Mouse (Mus musculus): ENCODE measurements around the gene Hist1h1a. TPM values are rescaled to one million over a fixed set of nuclear protein-coding genes. Genes with fewer than 3 reads are reported as not detected.
"Not testable (repeated sequence)": the region's sequence is repeated elsewhere in the genome, so short reads cannot be mapped to it uniquely, and the experiment has no call there.

Gene Hist1h1a
- polyA plus RNA-seq, 1 experiment = 1.4 TPM

DNA sequence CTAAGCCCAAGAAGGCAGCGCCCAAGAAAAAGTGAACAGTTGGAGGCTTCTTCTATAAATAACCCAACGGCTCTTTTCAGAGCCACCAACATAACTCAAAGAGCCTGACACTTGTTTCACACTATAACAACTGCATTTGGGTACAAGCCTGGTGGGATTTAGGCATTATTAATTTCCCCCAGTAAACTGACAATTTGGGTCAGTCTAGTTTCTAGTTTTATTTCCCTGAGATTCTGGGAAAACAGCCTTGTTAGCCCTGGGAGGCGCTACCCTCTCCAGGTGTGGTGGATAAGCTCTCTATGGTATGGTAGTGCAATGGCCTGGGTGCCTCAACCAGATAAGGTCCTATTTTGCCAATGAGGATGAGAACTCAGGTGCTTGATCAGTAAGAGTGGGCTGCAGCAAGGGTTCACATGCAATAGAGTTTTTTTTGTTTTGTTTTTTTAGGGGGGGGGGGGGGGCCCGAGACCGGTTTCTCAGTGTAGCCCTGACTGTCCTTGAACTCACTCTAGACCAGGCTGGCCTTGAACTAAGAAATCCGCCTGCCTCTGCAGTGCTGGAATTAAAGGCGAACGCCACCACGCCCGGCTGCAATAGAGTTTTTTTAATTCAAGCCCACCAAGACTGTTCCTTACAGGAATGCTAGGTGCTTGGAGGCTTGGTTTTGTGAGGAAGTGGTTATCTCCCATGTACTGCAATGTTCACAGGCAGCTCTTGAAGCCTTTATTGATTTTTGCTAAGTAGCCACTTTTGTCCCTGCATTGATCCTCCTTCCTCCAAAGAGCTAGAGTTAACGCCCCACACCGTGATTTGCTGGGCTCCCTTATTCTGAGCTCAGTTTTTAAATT lies 1.1 kb downstream of the Hist1h1a start:
- H3K4me3 ChIP-seq (replicated peaks) = peak overlapping the region; percentile 80
- TF ChIP-seq TAL1 (IDR thresholded peaks at IDR 0.05; ENCODE audit: low read length) (peak; percentile 55), GATA1 (IDR thresholded peaks at IDR 0.05; ENCODE audit: low read length) (no peak; the same call in 1 of the 2 replicates)
- H3K9me3 ChIP-seq (ENCODE audit: control insufficient read depth, low read length) = no peaks in the 10 kb centered on the region
- peaks cover 81% of the 10 kb centered on the region for H3K4me1 ChIP-seq (ENCODE audit: control insufficient read depth)
- no peaks in the 10 kb centered on the region for H3K27me3 ChIP-seq (ENCODE audit: control insufficient read depth)
- H3K36me3 ChIP-seq (ENCODE audit: control insufficient read depth) = peaks cover 5% of the 10 kb centered on the region; the same call in 1 of the 2 replicates

GRCm38 (mm10) chr13:23765172-23765513 lies 1.7 kb downstream of the Hist1h1a start:
- peaks cover 5% of the 10 kb centered on the region; the same call in 1 of the 2 replicates for H3K36me3 ChIP-seq (ENCODE audit: control insufficient read depth)
- H3K4me3 ChIP-seq (replicated peaks) = peak overlapping the region; percentile 80
- no peaks in the 10 kb centered on the region for H3K27me3 ChIP-seq (ENCODE audit: control insufficient read depth)
- TF ChIP-seq TAL1 (IDR thresholded peaks at IDR 0.05; ENCODE audit: low read length) = peak; percentile 19; the same call in 1 of the 3 replicates
- TF ChIP-seq GATA1 (IDR thresholded peaks at IDR 0.05; ENCODE audit: low read length) = no peak
- no peaks in the 10 kb centered on the region for H3K9me3 ChIP-seq (ENCODE audit: control insufficient read depth, low read length)
- H3K4me1 ChIP-seq (ENCODE audit: control insufficient read depth) = peaks cover 81% of the 10 kb centered on the region

- H3K4me1 ChIP-seq (ENCODE audit: control insufficient read depth) = peaks cover 79% of the 10 kb centered on the region
- peak overlapping the region; percentile 20 for H3K4me3 ChIP-seq (replicated peaks)
- no peaks in the 10 kb centered on the region for H3K9me3 ChIP-seq (ENCODE audit: control insufficient read depth, low read length)
- no peaks in the 10 kb centered on the region for H3K27me3 ChIP-seq (ENCODE audit: control insufficient read depth)
- TF ChIP-seq GATA1 (IDR thresholded peaks at IDR 0.05; ENCODE audit: low read length) = no peak
- no peak for TF ChIP-seq TAL1 (IDR thresholded peaks at IDR 0.05; ENCODE audit: low read length)
- peaks cover 5% of the 10 kb centered on the region; the same call in 1 of the 2 replicates for H3K36me3 ChIP-seq (ENCODE audit: control insufficient read depth)
Observed at GRCm38 (mm10) chr13:23766772-23767171, 3.3 kb downstream of the Hist1h1a start.

- Histone ChIP-seq H3K36me3 (ENCODE audit: control insufficient read depth) (peaks cover 5% of the 10 kb centered on the region; the same call in 1 of the 2 replicates), H3K9me3 (ENCODE audit: control insufficient read depth, low read length) (no peaks in the 10 kb centered on the region), H3K4me3 (replicated peaks) (no peak overlapping the region), H3K4me1 (ENCODE audit: control insufficient read depth) (peaks cover 82% of the 10 kb centered on the region), H3K27me3 (ENCODE audit: control insufficient read depth) (no peaks in the 10 kb centered on the region)
- TF ChIP-seq TAL1 (IDR thresholded peaks at IDR 0.05; ENCODE audit: low read length) (no peak), GATA1 (IDR thresholded peaks at IDR 0.05; ENCODE audit: low read length) (no peak)
Observed at GRCm38 (mm10) chr13:23768834-23769397, 5.5 kb downstream of the Hist1h1a start.

DNA sequence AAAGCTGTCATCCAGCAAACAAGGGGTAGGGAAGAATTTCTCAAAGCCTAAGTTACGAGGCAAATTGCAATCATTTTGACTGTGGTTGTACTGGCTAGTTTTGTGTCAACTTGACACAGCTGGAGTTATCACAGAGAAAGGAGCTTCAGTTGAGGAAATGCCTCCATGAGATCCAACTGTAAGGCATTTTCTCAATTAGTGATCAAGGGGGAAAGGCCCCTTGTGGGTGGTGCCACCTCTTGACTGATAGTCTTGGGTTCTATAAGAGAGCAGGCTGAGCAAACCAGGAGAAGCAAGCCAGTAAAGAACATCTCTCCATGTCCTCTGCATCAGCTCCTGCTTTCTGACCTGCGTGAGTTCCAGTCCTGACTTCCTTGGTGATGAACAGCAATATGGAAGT lies 6.1 kb downstream of the Hist1h1a start, which contains the start of gene Trim38:
Gene Trim38 (plus strand): TSS at position 301 of the 400 bp plus-strand sequence.
- H3K4me1 ChIP-seq (ENCODE audit: control insufficient read depth) = peaks cover 75% of the 10 kb centered on the region
- not testable (repeated sequence) for H3K9me3 ChIP-seq (ENCODE audit: control insufficient read depth, low read length); H3K36me3 ChIP-seq (ENCODE audit: control insufficient read depth); H3K27me3 ChIP-seq (ENCODE audit: control insufficient read depth); H3K4me3 ChIP-seq (replicated peaks)

GRCm38 (mm10) chr13:23772561-23773313 lies 9.3 kb downstream of the Hist1h1a start:
- TF ChIP-seq TAL1 (IDR thresholded peaks at IDR 0.05; ENCODE audit: low read length) (no peak), GATA1 (IDR thresholded peaks at IDR 0.05; ENCODE audit: low read length) (no peak)
- Histone ChIP-seq H3K4me3 (replicated peaks) (peak overlapping the region; percentile 54), H3K27me3 (ENCODE audit: control insufficient read depth) (no peaks in the 10 kb centered on the region), H3K4me1 (ENCODE audit: control insufficient read depth) (peaks cover 62% of the 10 kb centered on the region), H3K9me3 (ENCODE audit: control insufficient read depth, low read length) (no peaks in the 10 kb centered on the region), H3K36me3 (ENCODE audit: control insufficient read depth) (no peaks in the 10 kb centered on the region)

GRCm38 (mm10) chr13:23778339-23778738 lies 14.9 kb downstream of the Hist1h1a start:
- H3K4me1 ChIP-seq (ENCODE audit: control insufficient read depth) = peaks cover 32% of the 10 kb centered on the region
- TF ChIP-seq TAL1 (IDR thresholded peaks at IDR 0.05; ENCODE audit: low read length) (no peak), GATA1 (IDR thresholded peaks at IDR 0.05; ENCODE audit: low read length) (no peak)
- H3K27me3 ChIP-seq (ENCODE audit: control insufficient read depth) = no peaks in the 10 kb centered on the region
- no peak overlapping the region for H3K4me3 ChIP-seq (replicated peaks)
- H3K9me3 ChIP-seq (ENCODE audit: control insufficient read depth, low read length) = no peaks in the 10 kb centered on the region
- H3K36me3 ChIP-seq (ENCODE audit: control insufficient read depth) = no peaks in the 10 kb centered on the region

DNA sequence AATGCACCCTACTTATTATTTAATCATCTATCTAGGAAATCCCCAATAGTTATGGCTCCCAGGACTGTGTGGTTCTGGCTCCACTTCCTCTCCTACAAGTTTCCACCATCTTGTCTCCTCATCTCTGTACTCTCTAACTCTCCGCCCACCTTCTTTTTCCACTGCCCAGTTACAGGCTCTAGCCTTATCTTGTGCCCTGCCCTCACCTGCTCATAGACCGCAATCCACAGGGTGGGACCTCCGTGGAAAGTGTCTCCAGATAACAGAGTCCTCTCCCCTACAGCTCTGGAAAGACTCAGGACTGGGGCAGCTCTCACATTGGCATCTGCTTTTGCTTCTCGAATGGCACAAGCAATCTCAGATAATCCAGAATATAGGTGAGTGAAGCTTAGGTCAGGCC lies 15.6 kb downstream of the Hist1h1a start:
- TF ChIP-seq TAL1 (IDR thresholded peaks at IDR 0.05; ENCODE audit: low read length) (no peak), GATA1 (IDR thresholded peaks at IDR 0.05; ENCODE audit: low read length) (no peak)
- Histone ChIP-seq H3K36me3 (ENCODE audit: control insufficient read depth) (no peaks in the 10 kb centered on the region), H3K4me1 (ENCODE audit: control insufficient read depth) (peaks cover 27% of the 10 kb centered on the region), H3K4me3 (replicated peaks) (peak overlapping the region; percentile 20), H3K9me3 (ENCODE audit: control insufficient read depth, low read length) (no peaks in the 10 kb centered on the region), H3K27me3 (ENCODE audit: control insufficient read depth) (no peaks in the 10 kb centered on the region)

GRCm38 (mm10) chr13:23792520-23792919 lies 29.1 kb downstream of the Hist1h1a start:
- H3K4me3 ChIP-seq (replicated peaks) = no peak overlapping the region
- no peaks in the 10 kb centered on the region for H3K36me3 ChIP-seq (ENCODE audit: control insufficient read depth)
- no peaks in the 10 kb centered on the region for H3K4me1 ChIP-seq (ENCODE audit: control insufficient read depth)
- TF ChIP-seq GATA1 (IDR thresholded peaks at IDR 0.05; ENCODE audit: low read length) = no peak
- no peak for TF ChIP-seq TAL1 (IDR thresholded peaks at IDR 0.05; ENCODE audit: low read length)
- H3K9me3 ChIP-seq (ENCODE audit: control insufficient read depth, low read length) = no peaks in the 10 kb centered on the region
- 0 out of 2 replicates have a peak, but pooled peaks cover 2% of the 10 kb centered on the region for H3K27me3 ChIP-seq (ENCODE audit: control insufficient read depth)

Data from erythroblast, embryonic 14.5 days (primary cell).